Mouse (Mus musculus): ENCODE data around the gene Pde9a.

The Pde9a gene

GRCm38 (mm10) chr17:31519344-31519945 is 133.4 kb downstream of the Pde9a start:
- no peak for DNase-seq

GRCm38 (mm10) chr17:31519946-31520838 is 134.2 kb downstream of the Pde9a start, which contains the start of the genes Wdr4 and Ndufv3:
Gene Wdr4 (minus strand): TSS chr17:31519980.
Gene Ndufv3 (plus strand): TSS chr17:31520115.
- DNase-seq, result peak; percentile 100

- DNase-seq, result peak; percentile 71
Observed at GRCm38 (mm10) chr17:31520895-31521294, 134.9 kb downstream of the Pde9a start.

GRCm38 (mm10) chr17:31521948-31522347 is 135.9 kb downstream of the Pde9a start:
- no peak for DNase-seq

- DNase-seq, result no peak
Observed at GRCm38 (mm10) chr17:31525114-31525513, 139.1 kb downstream of the Pde9a start.

- no peak for DNase-seq
Observed at GRCm38 (mm10) chr17:31525816-31526215, 139.8 kb downstream of the Pde9a start.

Data from kidney, adult 9 months (tissue).